Mouse (Mus musculus): ENCODE measurements around the gene 2410004B18Rik.
A peak's percentile ranks its signal among the peaks of the same experiment; 100 is the strongest.
"Not testable (repeated sequence)": the region's sequence is repeated elsewhere in the genome, so short reads cannot be mapped to it uniquely, and the experiment has no call there.

The 2410004B18Rik gene

GRCm38 (mm10) chr3:145937505-145938404 lies at the start of gene 2410004B18Rik:
Gene 2410004B18Rik, plus strand, starts transcription at chr3:145938014.
- peak; percentile 88 for DNase-seq (ENCODE audit: low read depth)

- DNase-seq (ENCODE audit: low read depth), result no peak
These were observed 47.3 kb upstream of the 2410004B18Rik start for GRCm38 (mm10) chr3:145890346-145891132.

GRCm38 (mm10) chr3:145892451-145892850 lies 45.4 kb upstream of the 2410004B18Rik start:
- no peak for DNase-seq (ENCODE audit: low read depth)

DNA sequence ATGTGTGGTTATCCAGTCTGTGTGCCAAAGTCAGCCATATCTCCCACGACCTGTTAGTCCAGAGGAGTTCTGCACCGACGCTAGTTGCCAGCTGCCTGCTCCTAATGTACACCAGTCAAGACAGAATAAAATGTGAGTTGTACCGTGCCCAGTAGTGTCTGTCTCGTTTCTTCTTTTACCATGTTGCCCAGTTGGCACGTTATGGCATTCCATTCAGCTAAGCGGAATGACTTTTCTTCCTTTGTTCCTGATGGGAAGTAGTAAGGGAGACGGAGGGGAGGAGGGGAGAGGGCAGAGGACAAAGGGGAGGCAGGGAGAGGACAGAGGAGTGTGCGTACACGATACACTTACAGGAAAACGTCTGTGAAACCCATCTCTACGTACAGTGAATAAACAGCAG lies 43.7 kb upstream of the 2410004B18Rik start:
- DNase-seq (ENCODE audit: low read depth), result no peak

DNA sequence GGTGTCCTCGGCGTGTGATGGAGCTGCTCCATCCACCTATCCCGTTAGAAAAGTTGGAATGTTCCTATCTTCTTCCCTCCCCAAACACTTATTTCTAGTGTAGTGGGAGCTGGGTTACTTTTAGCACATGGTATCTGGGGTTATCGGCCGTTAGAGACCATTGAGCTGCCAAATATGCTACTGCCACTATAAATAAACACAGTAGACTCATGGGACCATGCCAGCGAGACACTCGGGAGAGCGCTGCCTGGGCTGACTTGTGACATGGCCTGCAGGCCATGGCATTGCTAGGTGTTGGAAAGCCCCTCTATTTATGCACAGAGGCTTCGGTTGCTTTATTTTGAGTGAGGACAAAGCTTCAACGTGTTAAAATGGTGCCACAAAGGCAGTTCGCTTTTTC lies 40.1 kb upstream of the 2410004B18Rik start:
- no peak for DNase-seq (ENCODE audit: low read depth)

DNA sequence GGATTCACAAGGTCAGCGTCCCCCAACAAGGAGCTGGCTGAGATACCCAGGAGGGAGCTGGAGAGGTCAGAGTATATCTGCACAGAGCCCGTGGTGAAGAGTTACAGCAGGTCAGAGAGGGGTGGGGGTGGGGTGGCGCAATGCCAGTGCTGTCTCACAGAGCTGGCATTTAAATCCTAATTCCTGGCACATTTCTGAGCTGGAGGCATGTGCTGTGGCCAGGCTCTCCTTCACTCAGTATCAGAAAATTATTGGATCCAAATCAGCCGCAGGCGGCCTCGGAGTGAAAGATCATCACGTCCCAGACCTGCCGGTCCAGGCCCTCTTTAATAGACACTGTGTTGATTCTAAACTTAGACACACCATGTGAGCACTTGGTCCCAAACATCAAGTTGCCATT lies 38.0 kb upstream of the 2410004B18Rik start:
- no peak for DNase-seq (ENCODE audit: low read depth)

- DNase-seq (ENCODE audit: low read depth), result no peak
These were observed 34.3 kb upstream of the 2410004B18Rik start for GRCm38 (mm10) chr3:145903530-145903929.

GRCm38 (mm10) chr3:145904850-145905776 lies 32.7 kb upstream of the 2410004B18Rik start:
- DNase-seq (ENCODE audit: low read depth), result peak; percentile 50

DNA sequence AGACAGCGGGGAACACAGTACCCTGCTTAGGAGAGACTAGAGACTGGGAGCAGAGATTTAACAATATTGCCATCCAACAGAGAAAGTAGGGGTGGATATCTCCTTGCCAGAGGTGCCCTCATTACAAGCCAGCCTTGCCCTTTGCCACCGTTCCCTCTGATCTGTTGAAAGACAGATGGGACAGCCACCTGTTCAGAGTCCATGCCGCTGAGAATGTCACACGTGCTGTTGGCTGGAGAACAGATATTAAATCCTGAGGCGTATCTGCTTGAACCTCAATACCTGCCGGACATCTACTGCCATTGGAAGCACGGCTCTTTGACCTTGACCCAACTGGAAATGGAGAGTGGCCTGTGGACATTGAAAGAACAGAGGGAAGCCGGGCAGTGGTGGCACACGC lies 31.2 kb upstream of the 2410004B18Rik start:
- DNase-seq (ENCODE audit: low read depth), result no peak

DNA sequence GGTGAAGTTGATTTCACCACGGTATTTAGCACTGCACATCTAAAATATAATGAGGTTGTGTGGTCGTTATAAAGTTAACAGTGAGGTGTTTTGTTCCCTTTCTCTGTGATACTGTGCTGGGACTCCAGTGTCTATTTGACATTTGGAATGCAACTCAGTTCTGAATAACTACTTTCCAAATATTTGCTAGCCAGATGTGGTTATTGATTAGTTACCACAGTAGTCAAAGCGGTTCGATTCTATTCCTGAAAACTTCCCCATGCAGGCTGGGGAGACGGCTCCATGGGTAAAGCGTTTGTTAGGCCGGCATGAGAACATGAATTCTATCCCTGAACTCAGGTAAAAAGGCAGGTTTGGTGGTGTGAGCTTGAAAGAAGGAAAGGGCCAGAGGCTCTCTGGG lies 25.3 kb upstream of the 2410004B18Rik start:
- DNase-seq (ENCODE audit: low read depth), result no peak

DNA sequence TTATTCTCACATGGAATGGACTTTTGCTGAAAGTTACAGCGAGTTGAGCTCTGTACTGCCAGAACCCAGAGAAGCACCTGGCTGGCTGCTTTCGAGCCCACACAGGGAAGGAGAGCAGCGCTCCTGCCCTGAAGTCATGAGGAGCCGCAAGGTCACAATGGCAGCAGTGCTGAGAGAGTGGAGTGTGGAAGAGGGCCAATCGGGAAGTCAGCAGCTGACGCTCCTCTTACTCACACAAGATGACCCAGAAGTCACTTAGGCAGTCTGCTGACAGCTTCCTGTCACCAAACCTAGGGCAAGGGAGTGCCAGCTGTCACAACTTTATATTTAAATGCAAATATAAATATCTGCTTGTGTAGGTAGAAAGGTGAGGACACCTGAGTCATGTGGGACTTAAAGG lies 24.6 kb upstream of the 2410004B18Rik start:
- no peak for DNase-seq (ENCODE audit: low read depth)

GRCm38 (mm10) chr3:145913942-145914341 lies 23.9 kb upstream of the 2410004B18Rik start:
- DNase-seq (ENCODE audit: low read depth), result not testable (repeated sequence)

GRCm38 (mm10) chr3:145916374-145916773 lies 21.4 kb upstream of the 2410004B18Rik start:
- DNase-seq (ENCODE audit: low read depth), result no peak

GRCm38 (mm10) chr3:145916826-145917225 lies 21.0 kb upstream of the 2410004B18Rik start:
- DNase-seq (ENCODE audit: low read depth), result no peak

DNA sequence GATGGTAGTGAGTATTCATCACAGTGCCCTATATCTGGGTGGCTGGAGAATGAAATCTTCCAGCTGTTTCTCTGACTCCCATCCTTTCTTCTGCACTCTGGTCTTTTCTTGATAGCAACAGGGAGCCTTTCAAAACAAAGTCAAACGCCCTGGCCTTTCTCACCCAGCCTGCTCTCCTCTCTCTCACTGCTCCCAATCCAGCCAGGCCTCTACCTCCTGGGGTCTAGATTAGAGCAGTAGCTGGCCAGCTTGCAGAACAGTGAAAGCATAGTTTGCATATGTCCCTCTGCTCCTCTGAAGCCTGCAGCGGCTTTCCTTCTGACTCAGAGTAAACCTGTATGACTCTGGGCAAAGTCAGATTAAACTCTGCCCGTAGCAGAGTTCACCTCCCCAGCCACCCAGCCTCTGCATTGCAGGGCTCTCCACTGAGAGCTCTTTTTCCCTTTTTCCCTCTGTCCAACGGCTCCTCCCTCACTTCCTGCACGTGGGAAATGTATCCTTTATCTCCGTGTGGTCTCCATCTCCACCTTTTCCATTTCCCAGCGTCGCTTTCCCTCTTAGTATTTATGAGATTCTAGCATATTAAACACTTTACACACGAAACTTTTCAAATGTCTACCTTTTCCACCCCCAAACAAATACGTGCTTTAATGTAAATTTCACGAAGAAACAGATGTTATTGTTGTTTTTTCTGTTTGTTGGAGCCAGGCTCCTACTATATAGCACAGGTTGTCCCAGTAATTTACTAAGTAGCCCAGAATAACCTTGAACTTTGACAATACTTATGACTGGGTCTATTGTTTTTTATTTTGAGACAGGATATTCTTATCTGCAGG lies 15.6 kb upstream of the 2410004B18Rik start, which contains the start of gene Bcl10:
Gene Bcl10, plus strand, starts transcription at position 786 of the 836 bp plus-strand sequence.
- DNase-seq (ENCODE audit: low read depth), result no peak

DNA sequence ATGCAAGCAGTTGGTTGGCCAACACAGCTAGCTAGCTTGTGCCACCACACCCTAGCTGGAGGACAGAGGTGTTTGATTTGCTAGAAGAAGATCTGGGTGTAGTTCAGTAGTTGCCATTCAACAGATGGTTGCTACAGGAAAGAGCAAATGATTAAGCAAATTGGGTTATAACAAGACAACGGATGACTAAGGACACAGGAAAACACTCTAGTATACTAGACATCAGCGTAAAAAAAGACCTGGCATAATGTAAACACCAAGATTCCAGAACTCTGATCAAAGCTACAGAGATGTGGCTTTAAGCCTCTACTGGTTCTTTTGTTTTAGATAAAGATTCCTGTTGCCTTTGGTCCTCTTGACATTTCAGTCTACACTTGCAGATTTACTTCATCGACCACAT lies 14.8 kb upstream of the 2410004B18Rik start:
- no peak for DNase-seq (ENCODE audit: low read depth)

- peak; percentile 99 for DNase-seq (ENCODE audit: low read depth)
These were observed 13.8 kb upstream of the 2410004B18Rik start for GRCm38 (mm10) chr3:145923874-145924577.

DNA sequence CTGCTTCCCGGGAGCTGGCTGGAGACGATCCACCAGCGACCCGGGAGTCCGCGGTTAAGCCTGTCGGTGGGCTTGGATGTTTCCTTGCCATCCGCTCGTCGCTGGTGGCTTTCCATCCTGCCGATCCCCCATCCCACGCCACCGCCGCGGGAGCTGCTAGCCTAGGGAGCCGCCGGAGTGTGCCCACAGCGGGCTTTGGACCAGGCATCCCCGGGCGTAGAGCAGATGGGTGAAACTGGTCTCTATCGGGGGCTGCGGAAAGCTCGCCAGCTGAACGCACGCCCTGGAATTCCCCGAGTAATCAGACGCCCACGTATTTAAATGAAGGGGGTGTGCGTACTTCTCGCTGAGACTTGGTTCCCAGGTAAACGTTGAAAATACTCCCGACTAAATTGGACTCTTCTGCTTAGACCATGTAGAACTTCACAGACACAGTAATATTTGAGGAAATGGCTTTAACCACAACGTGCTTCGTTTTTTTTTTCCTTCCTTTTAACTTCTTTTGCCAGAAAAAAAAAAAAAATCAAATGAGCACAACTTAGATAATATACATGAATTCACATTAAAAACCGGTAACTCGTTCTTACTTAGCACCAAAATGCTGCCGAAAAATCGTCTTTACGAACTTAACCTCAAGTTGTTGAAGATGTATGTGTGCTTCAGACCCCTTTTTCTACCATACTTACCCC lies 13.0 kb upstream of the 2410004B18Rik start:
- DNase-seq (ENCODE audit: low read depth), result no peak

- no peak for DNase-seq (ENCODE audit: low read depth)
These were observed 12.3 kb upstream of the 2410004B18Rik start for GRCm38 (mm10) chr3:145925506-145925905.
